Mouse (Mus musculus): ENCODE results near the gene Slc43a2. TPM values are rescaled to one million over a fixed set of nuclear protein-coding genes. Genes with fewer than 3 reads are reported as not detected.
A peak's percentile ranks its signal among the peaks of the same experiment; 100 is the strongest.

The Slc43a2 gene
- polyA plus RNA-seq, 1 experiment from 2014 or later, result 3.2 TPM

- 79% methylated on average over 5 of the region's 5 CpGs for WGBS
- H3K9me3 ChIP-seq (replicated peaks; ENCODE audit: control insufficient read depth, low read length), result no peaks in the 10 kb centered on the region
- ATAC-seq (replicated peaks; ENCODE audit: insufficient number of reproducible peaks, low FRiP score, low TSS enrichment, low read depth) (no peak), DNase-seq (ENCODE audit: low spot score) (peak; percentile 10)
- no peaks in the 10 kb centered on the region; the same call in 1 of the 2 replicates for H3K36me3 ChIP-seq (replicated peaks; ENCODE audit: control insufficient read depth, insufficient read depth, low read depth, low read length)
- no peaks in the 10 kb centered on the region for H3K4me1 ChIP-seq (ENCODE audit: control insufficient read depth, insufficient read depth, low read length)
- H3K9ac ChIP-seq (replicated peaks; ENCODE audit: low read length), result no peak overlapping the region
- no peak overlapping the region for H3K4me3 ChIP-seq (ENCODE audit: low read depth, low read length)
- H3K4me2 ChIP-seq (ENCODE audit: low read depth, low read length), result no peak overlapping the region
- H3K27me3 ChIP-seq (ENCODE audit: control insufficient read depth, insufficient read depth, low read length), result no peaks in the 10 kb centered on the region
- no peak overlapping the region for H3K27ac ChIP-seq (replicated peaks; ENCODE audit: low read depth, low read length)
Observed at GRCm38 (mm10) chr11:75619133-75619532, 87.6 kb downstream of the Slc43a2 start.

- Histone ChIP-seq H3K9ac (replicated peaks; ENCODE audit: low read length) (no peak overlapping the region), H3K36me3 (replicated peaks; ENCODE audit: control insufficient read depth, insufficient read depth, low read depth, low read length) (peaks cover under 1% of the 10 kb centered on the region), H3K27me3 (ENCODE audit: control insufficient read depth, insufficient read depth, low read length) (no peaks in the 10 kb centered on the region), H3K27ac (replicated peaks; ENCODE audit: low read depth, low read length) (no peak overlapping the region), H3K4me2 (ENCODE audit: low read depth, low read length) (no peak overlapping the region), H3K4me1 (ENCODE audit: control insufficient read depth, insufficient read depth, low read length) (no peaks in the 10 kb centered on the region), H3K4me3 (ENCODE audit: low read depth, low read length) (no peak overlapping the region), H3K9me3 (replicated peaks; ENCODE audit: control insufficient read depth, low read length) (no peaks in the 10 kb centered on the region)
- DNase-seq (ENCODE audit: low spot score) (no peak), ATAC-seq (replicated peaks; ENCODE audit: insufficient number of reproducible peaks, low FRiP score, low TSS enrichment, low read depth) (no peak)
- WGBS, result 92% methylated on average over 12 of the region's 12 CpGs
Observed at GRCm38 (mm10) chr11:75620136-75620780, 88.8 kb downstream of the Slc43a2 start.

DNA sequence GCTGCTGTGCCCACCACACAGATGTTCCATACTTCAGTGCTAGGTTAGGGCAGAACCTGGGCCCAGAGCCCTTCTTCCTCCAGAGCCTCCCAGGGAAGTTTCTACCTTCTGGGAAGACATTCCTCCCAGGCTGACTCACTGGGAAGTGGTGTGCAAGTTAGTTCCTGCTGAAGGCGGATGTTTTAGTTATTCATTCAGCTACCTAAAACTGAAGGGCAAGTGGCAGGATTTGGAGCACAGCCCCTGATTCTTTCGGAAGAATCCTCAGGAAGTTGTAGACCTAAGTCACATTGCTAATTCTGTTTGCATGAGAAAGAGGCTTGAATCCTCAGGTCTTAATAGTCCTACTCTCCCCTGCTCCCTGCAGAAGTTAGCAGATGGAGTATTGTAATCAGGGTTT, 89.9 kb downstream of the Slc43a2 start:
- no peak overlapping the region for H3K4me2 ChIP-seq (ENCODE audit: low read depth, low read length)
- H3K9me3 ChIP-seq (replicated peaks; ENCODE audit: control insufficient read depth, low read length), result no peaks in the 10 kb centered on the region
- no peak overlapping the region for H3K9ac ChIP-seq (replicated peaks; ENCODE audit: low read length)
- no peak overlapping the region for H3K27ac ChIP-seq (replicated peaks; ENCODE audit: low read depth, low read length)
- peaks cover 3% of the 10 kb centered on the region for H3K36me3 ChIP-seq (replicated peaks; ENCODE audit: control insufficient read depth, insufficient read depth, low read depth, low read length)
- DNase-seq (ENCODE audit: low spot score) (no peak), ATAC-seq (replicated peaks; ENCODE audit: insufficient number of reproducible peaks, low FRiP score, low TSS enrichment, low read depth) (no peak)
- 90% methylated on average over 2 of the region's 2 CpGs for WGBS
- no peak overlapping the region for H3K4me3 ChIP-seq (ENCODE audit: low read depth, low read length)
- H3K4me1 ChIP-seq (ENCODE audit: control insufficient read depth, insufficient read depth, low read length), result no peaks in the 10 kb centered on the region
- no peaks in the 10 kb centered on the region for H3K27me3 ChIP-seq (ENCODE audit: control insufficient read depth, insufficient read depth, low read length)

DNA sequence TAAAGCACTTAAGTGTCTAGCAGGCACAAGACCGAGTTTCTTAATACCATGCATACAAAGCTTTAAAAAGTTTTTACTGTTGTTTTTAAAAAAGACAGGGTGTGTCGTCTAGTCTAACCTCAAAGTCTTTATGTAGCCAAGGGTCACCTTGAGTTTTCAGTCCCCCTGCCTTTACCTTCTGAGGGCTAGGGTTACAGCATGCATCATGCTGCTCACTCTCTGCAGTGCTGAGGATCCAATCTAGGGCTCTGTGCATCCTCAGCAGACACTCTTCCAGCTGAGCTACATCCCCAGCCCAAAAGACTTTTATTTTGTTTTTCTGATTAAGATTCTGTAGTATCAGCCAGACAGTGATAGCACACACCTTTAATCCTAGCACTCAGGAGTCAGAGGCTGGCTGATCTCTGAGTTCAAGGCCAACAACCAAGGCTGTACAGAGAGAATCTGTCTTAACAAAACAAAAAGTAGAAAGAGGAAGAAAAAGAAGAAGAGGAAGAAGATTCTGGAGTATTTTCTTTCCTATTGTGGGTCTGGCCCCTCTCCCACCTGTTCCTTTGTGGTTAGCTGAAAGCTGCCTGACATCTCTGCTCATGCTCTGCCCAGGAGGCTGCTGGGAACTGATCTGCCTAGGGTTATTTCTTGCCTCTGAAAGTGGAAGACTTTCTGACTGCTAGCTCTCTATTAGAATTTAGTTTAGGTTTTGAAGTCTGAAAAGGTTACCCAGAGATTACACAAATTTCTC, 91.3 kb downstream of the Slc43a2 start:
- Histone ChIP-seq H3K9me3 (replicated peaks; ENCODE audit: control insufficient read depth, low read length) (no peaks in the 10 kb centered on the region), H3K36me3 (replicated peaks; ENCODE audit: control insufficient read depth, insufficient read depth, low read depth, low read length) (peaks cover 3% of the 10 kb centered on the region), H3K27ac (replicated peaks; ENCODE audit: low read depth, low read length) (no peak overlapping the region), H3K4me1 (ENCODE audit: control insufficient read depth, insufficient read depth, low read length) (no peaks in the 10 kb centered on the region), H3K4me2 (ENCODE audit: low read depth, low read length) (no peak overlapping the region), H3K27me3 (ENCODE audit: control insufficient read depth, insufficient read depth, low read length) (no peaks in the 10 kb centered on the region), H3K9ac (replicated peaks; ENCODE audit: low read length) (no peak overlapping the region), H3K4me3 (ENCODE audit: low read depth, low read length) (no peak overlapping the region)
- WGBS, result 86% methylated on average over 2 of the region's 2 CpGs
- DNase-seq (ENCODE audit: low spot score) (no peak), ATAC-seq (replicated peaks; ENCODE audit: insufficient number of reproducible peaks, low FRiP score, low TSS enrichment, low read depth) (no peak)

GRCm38 (mm10) chr11:75624102-75624554, 92.6 kb downstream of the Slc43a2 start:
- H3K36me3 ChIP-seq (replicated peaks; ENCODE audit: control insufficient read depth, insufficient read depth, low read depth, low read length), result peaks cover 3% of the 10 kb centered on the region
- no peak for ATAC-seq (replicated peaks; ENCODE audit: insufficient number of reproducible peaks, low FRiP score, low TSS enrichment, low read depth)

GRCm38 (mm10) chr11:75625820-75626219, 94.3 kb downstream of the Slc43a2 start:
- 95% methylated on average over 4 of the region's 4 CpGs for WGBS
- H3K9ac ChIP-seq (replicated peaks; ENCODE audit: low read length), result no peak overlapping the region
- H3K9me3 ChIP-seq (replicated peaks; ENCODE audit: control insufficient read depth, low read length), result no peaks in the 10 kb centered on the region
- DNase-seq (ENCODE audit: low spot score), result no peak
- no peak overlapping the region for H3K4me3 ChIP-seq (ENCODE audit: low read depth, low read length)
- H3K36me3 ChIP-seq (replicated peaks; ENCODE audit: control insufficient read depth, insufficient read depth, low read depth, low read length), result peaks cover 3% of the 10 kb centered on the region
- no peak for ATAC-seq (replicated peaks; ENCODE audit: insufficient number of reproducible peaks, low FRiP score, low TSS enrichment, low read depth)
- no peak overlapping the region for H3K27ac ChIP-seq (replicated peaks; ENCODE audit: low read depth, low read length)
- no peak overlapping the region for H3K4me2 ChIP-seq (ENCODE audit: low read depth, low read length)
- no peaks in the 10 kb centered on the region for H3K4me1 ChIP-seq (ENCODE audit: control insufficient read depth, insufficient read depth, low read length)
- no peaks in the 10 kb centered on the region for H3K27me3 ChIP-seq (ENCODE audit: control insufficient read depth, insufficient read depth, low read length)

More at GRCm38 (mm10) chr11:75624102-75624554, 92.6 kb downstream of the Slc43a2 start:
- no peak for DNase-seq (ENCODE audit: low spot score)
- H3K4me2 ChIP-seq (ENCODE audit: low read depth, low read length), result no peak overlapping the region
- no peaks in the 10 kb centered on the region for H3K4me1 ChIP-seq (ENCODE audit: control insufficient read depth, insufficient read depth, low read length)
- no peak overlapping the region for H3K4me3 ChIP-seq (ENCODE audit: low read depth, low read length)
- WGBS, result 78% methylated on average over 2 of the region's 2 CpGs
- no peak overlapping the region for H3K27ac ChIP-seq (replicated peaks; ENCODE audit: low read depth, low read length)
- H3K9ac ChIP-seq (replicated peaks; ENCODE audit: low read length), result no peak overlapping the region
- no peaks in the 10 kb centered on the region for H3K9me3 ChIP-seq (replicated peaks; ENCODE audit: control insufficient read depth, low read length)
- H3K27me3 ChIP-seq (ENCODE audit: control insufficient read depth, insufficient read depth, low read length), result no peaks in the 10 kb centered on the region

Small RNAs within 50 kb of the gene (microRNA-seq; reads per million reads assigned to microRNA genes)
- gene Mir3971 (ENCODE audit: borderline number of aligned reads), result not detected

Other genes with a start within 250 kb of the Slc43a2 start
- 138 and 150 TPM in 2 replicates for gene Rpa1, start 183.4 kb upstream of the Slc43a2 start, polyA plus RNA-seq (2014; fragmentation: Nextera tagmentation; extraction: Ambion mirVana)
- gene Smyd4, start 183.3 kb upstream of the Slc43a2 start, polyA plus RNA-seq (2014; fragmentation: Nextera tagmentation; extraction: Ambion mirVana), result 13.2 and 13.6 TPM in 2 replicates
- gene Serpinf1, start 109.0 kb upstream of the Slc43a2 start, polyA plus RNA-seq (2014; fragmentation: Nextera tagmentation; extraction: Ambion mirVana), result 193 and 206 TPM in 2 replicates
- 0.34 TPM in 1 of 2 replicates, not detected in the other for gene Serpinf2, start 92.1 kb upstream of the Slc43a2 start, polyA plus RNA-seq (2014; fragmentation: Nextera tagmentation; extraction: Ambion mirVana)
- 2.3 and 4.1 TPM in 2 replicates for gene Wdr81, start 77.0 kb upstream of the Slc43a2 start, polyA plus RNA-seq (2014; fragmentation: Nextera tagmentation; extraction: Ambion mirVana)
- 12.5 and 15.4 TPM in 2 replicates for gene Tlcd2, start 70.0 kb upstream of the Slc43a2 start, polyA plus RNA-seq (2014; fragmentation: Nextera tagmentation; extraction: Ambion mirVana)
- gene Prpf8, start 44.9 kb upstream of the Slc43a2 start, polyA plus RNA-seq (2014; fragmentation: Nextera tagmentation; extraction: Ambion mirVana), result 102 and 103 TPM in 2 replicates
- 0.18 and 0.27 TPM in 2 replicates for gene Rilp, start 21.6 kb upstream of the Slc43a2 start, polyA plus RNA-seq (2014; fragmentation: Nextera tagmentation; extraction: Ambion mirVana)
- 2.7 and 3.3 TPM in 2 replicates for gene Scarf1, start 18.2 kb upstream of the Slc43a2 start, polyA plus RNA-seq (2014; fragmentation: Nextera tagmentation; extraction: Ambion mirVana)
- 83.0 and 84.2 TPM in 2 replicates for gene Pitpna, start 56.4 kb downstream of the Slc43a2 start, polyA plus RNA-seq (2014; fragmentation: Nextera tagmentation; extraction: Ambion mirVana)
- 17.3 and 21.9 TPM in 2 replicates for gene Inpp5k, start 99.3 kb downstream of the Slc43a2 start, polyA plus RNA-seq (2014; fragmentation: Nextera tagmentation; extraction: Ambion mirVana)
- gene Myo1c, start 118.8 kb downstream of the Slc43a2 start, polyA plus RNA-seq (2014; fragmentation: Nextera tagmentation; extraction: Ambion mirVana), result 14.1 and 14.5 TPM in 2 replicates
- 118 and 119 TPM in 2 replicates for gene Crk, start 147.6 kb downstream of the Slc43a2 start, polyA plus RNA-seq (2014; fragmentation: Nextera tagmentation; extraction: Ambion mirVana)
- 1,573 and 1,672 TPM in 2 replicates for gene Ywhae, start 201.2 kb downstream of the Slc43a2 start, polyA plus RNA-seq (2014; fragmentation: Nextera tagmentation; extraction: Ambion mirVana)